Mouse (Mus musculus): ENCODE results near the gene Khnyn.

The Khnyn gene

DNA sequence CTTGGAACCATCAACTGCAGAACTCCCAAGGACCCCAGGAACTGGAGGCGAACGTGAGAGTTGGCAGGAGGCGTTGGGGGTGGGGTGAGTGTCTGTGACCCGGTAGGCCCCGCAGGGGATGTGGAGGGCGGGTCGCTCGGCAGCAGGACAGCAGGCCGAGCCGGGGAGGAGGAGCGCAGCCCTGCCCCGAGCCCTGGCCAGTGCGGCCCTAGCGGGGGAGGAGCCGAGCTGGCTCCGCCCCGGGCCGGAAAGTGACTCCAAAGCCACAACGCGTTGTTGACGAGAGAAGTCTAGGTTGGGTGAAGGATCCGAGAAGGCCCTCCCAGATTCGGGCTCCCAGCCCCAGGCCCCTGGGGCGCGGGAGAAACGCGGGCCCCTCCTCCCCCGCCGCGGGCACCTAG lies at the start of gene Khnyn:
Gene Khnyn (plus strand): TSS at position 235 of the 401 bp plus-strand sequence.
- DNase-seq (ENCODE audit: extremely low spot score, low spot score): peak; percentile 88

DNA sequence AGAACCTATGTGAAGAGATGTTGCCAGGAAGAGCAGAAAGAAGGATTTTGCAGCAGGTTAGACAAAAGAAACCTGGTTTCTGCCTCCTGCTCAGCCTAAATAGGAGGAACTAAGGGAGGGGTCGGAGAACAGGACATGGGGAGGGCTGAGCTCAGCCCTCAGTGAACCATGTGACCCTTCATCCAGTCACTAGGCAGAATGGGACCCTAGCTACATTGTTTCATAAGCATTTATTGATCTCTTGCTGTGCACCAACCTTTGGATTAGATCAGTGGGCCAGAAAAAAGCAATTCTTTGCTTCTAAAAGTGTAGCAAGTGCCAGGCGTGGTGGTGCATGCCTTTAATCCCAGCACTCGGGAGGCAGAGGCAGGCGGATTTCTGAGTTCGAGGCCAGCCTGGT lies 46.4 kb upstream of the Khnyn start:
- no peak for DNase-seq (ENCODE audit: extremely low spot score, low spot score)

DNA sequence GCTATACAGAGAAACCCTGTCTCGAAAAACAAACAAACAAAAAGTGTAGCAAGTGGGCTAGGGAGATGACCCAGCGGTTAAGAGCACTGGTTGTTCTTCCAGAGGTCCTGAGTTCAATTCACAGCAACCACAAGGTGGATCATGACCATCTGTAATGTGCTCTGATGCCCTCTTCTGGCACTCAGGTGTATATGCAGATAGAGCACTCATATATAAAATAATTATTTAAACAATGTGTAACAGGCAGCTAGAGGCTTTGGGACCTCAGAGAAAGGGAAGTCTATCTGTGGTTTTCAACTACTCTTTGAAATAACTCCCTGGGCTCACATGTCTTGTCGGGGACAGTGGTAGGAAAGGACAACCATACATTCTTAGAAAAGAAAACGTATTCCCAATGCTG lies 46.0 kb upstream of the Khnyn start:
- DNase-seq (ENCODE audit: extremely low spot score, low spot score): no peak

DNA sequence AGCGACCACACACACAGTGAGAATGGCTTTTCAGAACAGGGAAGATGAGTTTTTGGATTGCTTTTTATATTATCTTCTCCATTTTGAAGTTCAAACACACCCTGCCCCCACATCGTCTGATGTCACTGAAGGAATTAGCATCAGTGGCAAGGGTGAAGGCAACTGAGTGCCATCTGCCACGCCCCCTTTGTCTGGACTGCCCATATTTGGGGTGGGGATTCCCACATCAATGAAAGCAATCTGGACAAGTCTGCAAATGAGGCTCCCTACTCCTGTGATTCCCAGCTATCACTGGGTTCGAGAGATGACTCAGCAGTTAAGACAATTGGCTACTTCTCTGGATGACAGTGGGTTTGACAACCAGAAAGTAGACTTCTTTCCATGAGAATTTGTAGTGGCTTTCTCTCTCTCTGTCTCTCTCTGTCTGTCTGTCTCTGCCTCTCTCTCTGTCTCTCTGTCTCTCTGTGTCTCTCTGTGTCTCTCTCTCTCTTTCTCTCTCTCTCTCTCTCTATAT lies 43.8 kb upstream of the Khnyn start:
- no peak for DNase-seq (ENCODE audit: extremely low spot score, low spot score)

DNA sequence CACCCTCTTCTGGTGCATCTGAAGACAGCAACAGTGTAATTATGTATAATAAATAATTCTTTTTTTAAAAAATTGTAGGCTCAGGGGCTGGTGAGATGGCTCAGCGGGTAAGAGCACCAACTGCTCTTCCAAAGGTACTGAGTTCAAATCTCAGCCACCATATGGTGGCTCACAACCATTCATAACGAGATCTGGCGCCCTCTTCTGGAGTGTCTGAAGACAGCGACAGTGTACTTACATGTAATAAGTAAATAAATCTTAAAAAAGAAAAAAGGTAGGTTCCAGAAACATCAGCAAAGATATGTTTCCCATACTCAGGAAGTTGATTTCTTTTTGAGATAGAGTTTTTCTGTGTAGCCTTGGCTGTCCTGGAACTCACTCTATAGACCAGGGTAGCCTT lies 42.0 kb upstream of the Khnyn start:
- no peak for DNase-seq (ENCODE audit: extremely low spot score, low spot score)

DNA sequence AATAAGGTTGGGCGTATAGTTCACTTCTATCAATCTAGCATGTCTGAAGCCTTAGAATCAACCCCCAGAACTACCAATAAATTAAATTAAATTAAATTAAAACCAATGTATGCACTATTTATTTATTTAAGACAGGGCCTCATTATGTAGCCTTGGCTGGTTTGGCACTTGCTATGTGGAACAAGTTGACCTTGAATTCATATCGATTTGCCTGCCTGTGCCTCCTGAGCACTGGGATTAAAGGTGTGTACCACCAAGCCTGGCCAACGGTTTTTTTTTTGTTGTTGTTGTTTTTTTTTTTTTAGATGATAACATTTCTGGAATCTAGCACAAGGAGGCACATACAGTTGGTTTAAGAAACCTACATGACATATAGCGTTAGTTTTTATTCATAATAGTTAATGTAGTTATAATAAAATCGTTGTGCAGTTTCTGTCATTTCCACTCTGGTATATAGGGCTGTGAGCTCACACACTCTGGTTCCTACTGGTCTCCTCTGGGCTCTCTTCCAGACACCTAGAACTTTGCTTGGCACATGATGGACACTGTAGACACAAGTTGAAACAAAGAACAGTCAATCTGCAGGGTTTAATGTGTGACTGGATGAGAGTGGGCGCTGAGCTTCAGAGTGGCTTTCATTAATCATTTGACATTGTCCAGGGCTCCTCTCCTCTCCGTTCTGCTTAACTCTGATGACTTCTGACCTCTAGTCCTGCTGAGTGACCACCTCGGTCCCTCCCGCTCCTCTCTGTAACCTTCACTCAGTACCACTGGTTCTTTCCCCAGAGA lies 39.0 kb upstream of the Khnyn start:
- no peak for DNase-seq (ENCODE audit: extremely low spot score, low spot score)

DNA sequence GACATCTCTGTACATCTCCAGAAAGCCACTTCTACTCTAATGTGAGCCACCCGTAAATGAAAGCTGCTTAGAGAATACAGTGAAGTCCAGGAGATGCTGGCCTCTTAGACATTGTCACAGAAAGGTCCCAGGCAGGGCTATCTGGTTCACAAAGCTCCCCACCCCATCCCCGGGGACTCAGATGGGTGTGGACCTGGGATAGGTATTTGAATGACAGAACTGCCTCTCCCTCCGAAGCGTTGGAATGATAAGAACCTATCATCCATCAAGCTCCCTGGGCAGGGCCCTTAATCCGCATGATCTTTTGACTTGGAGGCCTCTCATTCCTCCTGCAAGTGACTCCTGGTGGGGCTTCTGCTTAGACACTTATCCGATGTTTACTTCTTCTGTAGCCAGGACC lies 33.9 kb upstream of the Khnyn start:
- no peak for DNase-seq (ENCODE audit: extremely low spot score, low spot score)

DNA sequence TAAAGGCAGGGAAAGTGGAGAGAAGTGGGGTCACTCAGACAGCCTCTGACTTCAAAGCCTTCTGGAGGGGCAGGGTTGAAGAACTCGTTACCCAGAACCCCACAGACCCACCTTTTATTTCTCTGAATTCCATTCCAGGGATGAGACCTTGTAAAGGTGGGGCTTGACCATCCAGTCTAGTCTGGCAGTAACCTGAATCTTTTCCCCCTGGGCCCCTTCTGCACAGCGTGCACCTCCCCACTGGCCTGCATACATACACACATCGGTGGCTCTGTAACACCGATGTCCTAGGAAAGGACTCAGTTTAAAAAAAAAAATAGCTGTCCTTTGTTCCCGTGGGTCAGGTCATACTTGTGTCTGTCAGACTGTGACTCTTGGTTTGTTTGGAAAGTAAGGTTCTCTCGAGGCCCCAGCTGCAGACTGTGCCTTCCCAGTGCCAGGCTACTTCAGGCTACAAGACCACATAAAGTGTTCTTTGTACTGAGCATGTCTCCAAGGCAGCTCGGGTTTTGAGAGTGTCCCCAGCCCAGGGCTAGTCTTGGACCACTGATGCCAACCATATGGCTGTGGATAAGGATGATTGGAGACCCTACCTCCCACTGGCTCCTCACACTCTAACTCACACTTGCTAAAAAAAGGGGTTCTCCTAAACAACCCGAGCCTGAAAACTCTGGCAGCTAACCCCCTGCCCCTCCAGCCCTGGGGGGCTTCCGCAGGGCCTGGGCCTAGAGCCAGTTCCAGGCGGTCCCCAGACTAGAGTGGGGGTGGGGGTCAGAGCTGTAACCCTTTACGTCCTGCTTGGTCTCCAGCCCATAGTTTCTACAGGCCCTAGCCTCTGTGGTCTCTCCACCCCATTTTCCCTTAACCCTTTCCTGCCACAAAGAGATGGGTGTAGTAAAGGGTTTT lies 31.8 kb upstream of the Khnyn start:
- peak; percentile 76 for DNase-seq (ENCODE audit: extremely low spot score, low spot score)

DNA sequence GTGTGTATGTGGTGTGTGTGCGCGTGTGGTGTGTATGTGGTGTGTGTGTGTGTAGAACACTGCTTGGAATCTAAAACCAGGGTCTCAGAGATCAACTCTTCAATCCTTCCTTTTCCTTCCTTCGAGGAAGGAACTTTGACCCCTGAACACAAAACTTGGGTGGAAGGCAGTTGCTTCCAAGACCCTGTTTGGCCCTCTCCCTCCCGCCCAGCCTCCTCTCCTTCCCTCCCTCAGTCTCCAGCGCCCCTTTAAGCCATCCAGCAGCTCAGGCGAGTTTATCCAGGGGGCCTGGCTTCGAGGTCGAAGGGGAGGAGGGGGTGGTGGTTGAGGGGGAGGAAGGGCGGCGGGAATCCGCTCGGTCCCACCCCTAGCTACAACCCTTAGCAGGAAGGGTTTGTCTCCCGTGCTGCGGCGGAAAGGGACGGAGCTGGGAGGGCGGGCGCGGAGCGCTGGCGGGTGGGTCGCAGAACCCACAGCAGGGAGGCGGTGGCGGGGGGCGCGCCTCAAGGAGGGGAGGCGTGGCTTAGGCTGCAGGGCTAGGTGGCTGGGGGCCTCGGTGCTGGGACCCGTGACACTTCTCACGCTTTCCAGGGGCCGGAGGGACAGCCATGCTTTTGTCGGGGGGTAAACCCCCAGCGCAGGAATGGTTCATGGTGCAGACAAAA lies 31.0 kb upstream of the Khnyn start, which contains the start of gene Nynrin:
Gene Nynrin (plus strand): TSS at position 390 of the 665 bp plus-strand sequence.
- peak; percentile 85 for DNase-seq (ENCODE audit: extremely low spot score, low spot score)

DNA sequence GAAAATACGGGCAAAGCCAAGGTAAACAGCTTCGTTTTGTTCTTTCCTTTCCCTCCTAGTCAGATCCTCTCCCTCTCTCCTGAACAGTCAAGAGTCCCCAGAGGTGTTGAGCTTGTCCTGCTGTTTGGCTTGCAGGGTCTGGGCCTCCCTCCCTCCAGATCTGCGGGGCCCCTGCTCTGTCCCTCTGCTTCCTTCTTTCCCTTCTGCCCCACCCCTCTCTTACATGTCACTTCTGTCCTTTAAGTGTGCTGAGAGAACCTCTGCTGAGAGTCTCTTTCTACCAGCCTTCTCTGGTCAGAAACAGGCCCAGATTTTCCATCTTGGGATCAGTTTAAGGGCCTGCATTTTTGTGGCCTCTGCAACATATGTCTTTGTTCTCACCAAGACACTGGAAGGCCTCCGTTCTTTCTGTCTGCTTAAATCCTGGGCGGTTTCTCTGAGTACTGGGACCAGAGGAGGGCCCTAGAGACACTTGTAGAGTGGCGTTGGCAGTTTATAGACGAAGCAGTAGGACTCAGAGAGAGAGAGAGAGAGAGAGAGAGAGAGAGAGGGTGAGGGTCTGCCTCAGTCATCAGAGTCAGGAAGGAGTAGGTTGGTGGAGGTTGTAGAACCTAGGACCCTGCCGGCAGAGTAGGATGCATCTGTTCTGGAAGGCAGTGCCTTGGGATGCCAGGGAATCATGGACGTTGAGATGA lies 30.2 kb upstream of the Khnyn start:
- peak; percentile 49 for DNase-seq (ENCODE audit: extremely low spot score, low spot score)

DNA sequence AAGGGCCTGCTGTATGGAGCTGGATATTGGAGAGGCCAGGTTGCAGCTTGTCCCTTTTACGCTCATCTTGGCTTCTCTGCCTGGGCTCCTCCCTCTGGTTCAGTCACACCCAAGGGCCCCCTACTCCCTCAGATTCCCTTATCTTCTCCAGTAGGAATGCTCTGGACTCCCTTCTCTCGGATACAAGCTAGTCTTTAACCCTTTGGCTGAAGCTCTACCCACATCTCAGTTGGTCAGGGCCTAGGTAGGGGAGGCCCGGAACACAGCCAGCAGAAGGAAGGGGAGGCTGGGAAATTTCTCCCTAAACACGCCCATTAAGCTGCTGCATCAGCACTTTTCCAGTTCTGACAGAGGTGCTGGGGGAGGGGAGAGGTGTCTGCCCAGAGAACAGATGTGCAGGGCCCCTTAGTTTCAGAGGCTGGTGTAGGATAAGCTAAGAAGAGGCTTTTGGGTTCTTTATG lies 29.6 kb upstream of the Khnyn start:
- DNase-seq (ENCODE audit: extremely low spot score, low spot score): peak; percentile 63

DNA sequence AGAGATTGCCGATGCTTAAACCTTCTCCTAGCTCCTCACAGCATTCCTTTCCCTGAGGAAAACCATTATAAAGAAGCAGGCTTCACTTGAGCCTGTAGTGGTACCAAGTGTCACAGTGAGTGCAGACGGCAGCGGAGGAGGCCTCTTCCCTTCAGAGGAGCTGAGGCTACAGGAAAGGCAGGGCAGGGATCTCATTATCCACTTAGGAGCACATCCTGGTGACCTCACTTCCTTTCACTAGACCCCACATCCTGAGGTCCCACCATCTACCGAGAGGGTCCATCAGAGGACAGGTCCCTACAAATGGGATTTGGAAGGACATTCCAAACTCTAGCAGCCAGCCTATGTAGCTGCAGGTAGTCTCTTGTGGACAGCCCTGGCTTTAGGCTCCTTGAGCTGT lies 27.2 kb upstream of the Khnyn start:
- DNase-seq (ENCODE audit: extremely low spot score, low spot score): no peak

DNA sequence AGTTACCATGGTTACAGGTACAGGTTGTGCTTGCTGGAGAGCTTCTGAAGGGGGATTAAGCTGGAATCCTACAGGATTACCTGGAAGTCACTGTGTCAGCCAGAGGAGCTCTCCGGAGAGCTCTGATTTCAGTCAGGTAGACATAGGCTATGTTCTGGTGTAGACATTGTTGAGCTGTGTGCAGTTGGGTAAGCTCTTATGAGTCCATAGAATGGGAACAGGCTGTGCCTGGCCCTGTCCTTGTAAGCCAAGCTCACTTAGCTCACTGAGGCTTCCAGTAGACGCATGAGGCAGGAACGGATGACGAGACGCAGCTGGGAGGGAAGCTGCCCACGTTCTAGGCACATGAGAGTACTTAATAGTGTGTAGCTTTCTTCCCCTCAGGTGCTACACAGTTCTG lies 22.6 kb upstream of the Khnyn start:
- no peak for DNase-seq (ENCODE audit: extremely low spot score, low spot score)

DNA sequence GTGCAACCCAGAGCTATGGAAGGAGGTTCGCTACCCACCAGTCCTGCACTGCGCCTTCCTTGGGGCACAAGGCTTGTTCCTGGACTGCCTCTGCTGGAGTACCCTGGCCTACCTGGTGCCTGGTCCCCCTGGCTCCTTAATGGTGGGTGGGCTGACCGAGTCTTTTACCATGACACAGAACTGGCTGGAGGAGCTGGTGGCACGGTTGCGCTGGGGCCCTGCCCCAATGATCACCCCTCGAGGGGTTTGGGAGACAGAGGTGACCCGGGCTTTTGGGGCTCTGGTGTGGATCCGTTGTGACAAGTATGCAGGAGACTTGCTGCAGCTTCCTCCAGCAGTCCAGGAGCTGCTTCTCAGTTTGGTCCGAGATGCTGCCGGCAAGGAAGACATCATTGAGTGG lies 21.8 kb upstream of the Khnyn start:
- DNase-seq (ENCODE audit: extremely low spot score, low spot score): no peak

DNA sequence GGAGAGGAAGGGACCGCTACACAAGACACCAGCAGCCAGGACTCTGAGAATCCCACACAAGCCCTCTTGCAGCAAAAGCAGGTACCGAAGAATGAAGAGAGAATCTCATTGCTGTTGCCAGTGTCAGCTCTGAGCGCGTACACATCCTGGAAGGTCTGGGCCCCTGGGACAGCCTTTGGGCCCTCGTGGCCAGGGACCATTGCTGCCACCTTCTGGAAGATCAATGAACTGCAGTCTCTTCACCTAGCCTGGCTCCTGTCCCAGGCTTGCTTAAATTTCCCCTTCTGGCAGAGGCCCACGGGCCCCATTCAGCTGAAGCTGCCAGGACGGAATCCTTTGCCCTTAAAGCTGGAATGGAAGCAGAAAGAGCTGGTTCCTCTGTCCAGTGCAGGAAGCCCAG lies 21.0 kb upstream of the Khnyn start:
- peak; percentile 69 for DNase-seq (ENCODE audit: extremely low spot score, low spot score)

DNA sequence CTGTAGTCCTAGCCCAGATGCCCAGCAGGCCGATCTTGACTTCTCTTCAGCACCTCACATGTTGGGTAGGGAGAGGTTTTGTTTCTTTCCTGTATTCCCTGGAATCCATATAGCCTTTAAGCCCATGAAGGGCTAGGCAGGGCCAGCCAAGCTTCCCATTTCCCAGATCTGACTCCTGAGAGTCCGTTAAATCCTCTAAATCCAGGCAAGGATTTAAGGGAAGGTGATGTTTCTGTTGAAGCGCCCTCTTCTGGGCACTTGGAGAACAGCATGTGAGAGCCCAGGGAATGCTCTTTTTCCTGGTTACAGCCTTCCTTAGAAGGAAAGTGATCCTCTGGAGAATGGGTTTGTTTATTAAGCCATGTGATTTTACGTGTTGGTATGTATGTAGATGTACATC lies 17.8 kb upstream of the Khnyn start:
- DNase-seq (ENCODE audit: extremely low spot score, low spot score): peak; percentile 77

DNA sequence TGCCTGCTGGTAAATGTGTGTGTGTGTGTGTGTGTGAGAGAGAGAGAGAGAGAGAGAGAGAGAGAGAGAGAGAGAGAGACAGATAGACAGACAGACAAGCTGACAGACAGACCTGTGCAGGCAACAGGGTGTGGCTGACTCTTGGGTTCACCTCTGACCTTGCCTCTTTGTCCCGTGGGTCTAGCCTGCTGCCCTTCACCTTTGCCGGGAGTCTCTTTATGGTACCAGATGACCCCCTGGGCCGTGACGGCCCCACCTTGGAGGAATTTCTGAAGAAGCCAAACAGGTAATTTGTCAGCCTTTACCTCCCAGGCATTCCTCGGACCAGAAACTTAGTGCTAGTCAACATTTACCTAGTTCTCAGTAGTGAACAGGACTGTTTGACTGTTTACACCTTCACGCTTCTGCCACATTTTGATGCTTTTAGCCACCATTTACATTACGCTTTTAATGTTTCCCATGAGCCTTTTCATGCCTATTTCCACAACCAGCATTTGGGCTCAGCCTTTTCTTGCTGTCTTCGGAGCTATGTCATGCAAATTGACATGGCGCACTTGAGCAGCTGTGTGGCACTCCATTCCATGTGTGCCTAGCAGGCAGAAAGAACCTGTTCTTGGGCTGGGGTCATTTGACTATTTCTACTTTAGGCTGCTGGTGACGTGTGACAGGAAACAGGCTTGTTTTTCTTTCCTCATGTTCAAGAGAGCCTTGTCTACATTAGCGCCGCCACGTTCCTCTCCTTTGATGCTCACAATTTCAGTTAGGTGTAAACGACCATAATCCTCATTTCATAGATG lies 16.3 kb upstream of the Khnyn start:
- DNase-seq (ENCODE audit: extremely low spot score, low spot score): no peak

DNA sequence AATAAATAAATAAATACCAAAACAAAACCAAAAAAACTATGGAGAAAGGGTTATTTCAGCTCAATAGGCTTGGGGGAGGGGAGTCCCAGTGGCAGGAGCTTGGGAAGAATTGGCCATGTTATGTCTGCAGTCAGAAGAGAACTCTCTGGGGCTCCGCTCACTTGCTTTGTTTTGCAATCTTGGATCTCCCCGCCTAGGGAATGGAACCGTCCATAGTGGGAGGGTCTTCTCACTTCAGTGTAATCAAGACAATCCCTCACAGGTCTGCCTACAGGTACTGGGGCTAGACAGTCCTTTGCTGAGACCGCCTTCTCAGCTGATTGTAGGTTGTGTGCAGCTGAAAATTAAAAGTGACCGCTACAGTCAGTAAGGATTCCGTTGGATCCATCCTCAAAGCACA lies 15.2 kb upstream of the Khnyn start:
- no peak for DNase-seq (ENCODE audit: extremely low spot score, low spot score)

DNA sequence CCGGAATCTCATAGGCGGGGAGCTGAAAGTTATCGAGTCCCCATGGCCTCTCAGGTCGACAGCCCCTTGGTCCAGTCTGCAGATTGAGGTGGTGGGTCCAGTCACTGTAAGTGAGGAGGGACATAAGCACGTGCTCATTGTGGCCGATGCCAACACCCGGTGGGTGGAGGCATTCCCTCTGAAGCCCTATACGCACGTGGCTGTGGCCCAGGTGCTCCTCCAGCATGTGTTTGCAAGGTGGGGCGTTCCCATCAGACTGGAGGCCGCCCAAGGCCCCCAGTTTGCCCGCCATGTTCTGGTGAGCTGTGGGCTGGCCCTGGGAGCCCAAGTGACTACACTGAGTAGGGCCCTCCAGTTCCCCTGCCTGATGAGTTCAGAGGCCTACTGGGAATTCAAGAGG lies 12.7 kb upstream of the Khnyn start:
- no peak for DNase-seq (ENCODE audit: extremely low spot score, low spot score)

DNA sequence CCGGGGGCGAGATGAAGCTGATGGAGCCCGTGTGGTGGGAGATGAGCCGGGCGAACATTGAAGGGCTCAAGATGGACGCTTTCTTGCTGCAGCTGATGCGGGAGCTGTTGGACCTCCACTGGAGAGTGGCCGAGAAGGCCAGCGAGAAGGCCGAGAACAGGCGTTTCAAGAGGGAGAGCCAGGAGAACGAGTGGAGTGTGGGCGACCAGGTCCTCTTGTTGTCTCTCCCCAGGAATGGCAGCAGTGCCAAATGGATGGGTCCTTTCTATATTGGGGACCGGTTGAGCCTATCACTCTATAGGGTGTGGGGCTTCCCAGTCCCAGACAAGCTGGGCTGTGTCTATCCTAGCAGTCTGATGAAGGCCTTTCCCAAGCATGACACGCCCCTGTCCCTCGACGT lies 12.2 kb upstream of the Khnyn start:
- DNase-seq (ENCODE audit: extremely low spot score, low spot score): no peak

Data from neural tube, embryonic 10.5 days (tissue).